Mouse (Mus musculus) stomach, embryonic 14.5 days (tissue): Measurements from ENCODE around the gene Higd1c. TPM values are rescaled to one million over a fixed set of nuclear protein-coding genes. Genes with fewer than 3 reads are reported as not detected.
"Not testable (repeated sequence)": the region's sequence is repeated elsewhere in the genome, so short reads cannot be mapped to it uniquely, and the experiment has no call there.

Experiments used
- ATAC-seq: fragments of 200-750 bp; cut with Nextera tagmentation; 2 replicates; pipeline ENCODE4 v1.8.0; 2017; ENCODE audit warnings: low read depth, moderate TSS enrichment; ENCODE audit not compliant: insufficient number of reproducible peaks, insufficient read depth, low FRiP score
- H3K27ac ChIP-seq: fragments of 300-500 bp; sonication (generic); 2 replicates; pipeline ENCODE4 v1.5.1; 2014; ENCODE audit warnings: mild to moderate bottlenecking, low read length, moderate library complexity, mixed read lengths
- H3K27me3 ChIP-seq: fragments of 300-500 bp; sonication (generic); 2 replicates; pipeline ENCODE4 v1.6.1; 2014; ENCODE audit warnings: low read length, control low read depth, mixed read lengths; ENCODE audit not compliant: control insufficient read depth, insufficient read depth
- H3K36me3 ChIP-seq: fragments of 300-500 bp; sonication (generic); 2 replicates; pipeline ENCODE4 v1.6.1; 2014; ENCODE audit warnings: mild to moderate bottlenecking, control low read depth, low read length, moderate library complexity, mixed read lengths; ENCODE audit not compliant: control insufficient read depth, insufficient read depth
- H3K4me1 ChIP-seq: fragments of 300-500 bp; sonication (generic); 2 replicates; pipeline ENCODE4 v1.6.1; 2014; ENCODE audit warnings: low read length, control low read depth, mixed read lengths; ENCODE audit not compliant: control insufficient read depth, insufficient read depth
- H3K4me2 ChIP-seq: fragments of 300-500 bp; sonication (generic); replicated peaks from 2 replicates; pipeline ENCODE4 v1.6.1; 2014; ENCODE audit warnings: low read depth, low read length, control low read depth
- H3K4me3 ChIP-seq: fragments of 300-500 bp; sonication (generic); 2 replicates; pipeline ENCODE4 v1.5.1; 2014; ENCODE audit warnings: low read depth, low read length, control low read depth
- H3K9ac ChIP-seq: fragments of 300-500 bp; sonication (generic); replicated peaks from 2 replicates; pipeline ENCODE4 v1.6.1; 2014; ENCODE audit warnings: low read depth, mild to moderate bottlenecking, control low read depth, low read length, moderate library complexity, mixed read lengths
- H3K9me3 ChIP-seq: fragments of 300-500 bp; sonication (generic); 2 replicates; pipeline ENCODE4 v1.6.1; 2016; ENCODE audit warnings: low read depth, low read length, control low read depth; ENCODE audit not compliant: control insufficient read depth
- WGBS: fragments of 180-500 bp; shearing (Covaris S2); extraction: QIAGEN DNeasy Blood & Tissue Kit; methylation state at CpG from one replicate; pipeline ENCODE4 v1.1.7; 2014; 5-methylcytosine and 5-hydroxymethylcytosine counted together
- polyA plus RNA-seq: library from polyadenylated mRNA; unstranded; fragments of >200 nt; fragmentation: Nextera tagmentation; extraction: Ambion mirVana; gene quantifications from 2 replicates; pipeline ENCODE4 v1.2.1, GENCODE M21; 2014

Higd1c gene
- polyA plus RNA-seq, 1 experiment from 2014 or later, result not detected

DNA sequence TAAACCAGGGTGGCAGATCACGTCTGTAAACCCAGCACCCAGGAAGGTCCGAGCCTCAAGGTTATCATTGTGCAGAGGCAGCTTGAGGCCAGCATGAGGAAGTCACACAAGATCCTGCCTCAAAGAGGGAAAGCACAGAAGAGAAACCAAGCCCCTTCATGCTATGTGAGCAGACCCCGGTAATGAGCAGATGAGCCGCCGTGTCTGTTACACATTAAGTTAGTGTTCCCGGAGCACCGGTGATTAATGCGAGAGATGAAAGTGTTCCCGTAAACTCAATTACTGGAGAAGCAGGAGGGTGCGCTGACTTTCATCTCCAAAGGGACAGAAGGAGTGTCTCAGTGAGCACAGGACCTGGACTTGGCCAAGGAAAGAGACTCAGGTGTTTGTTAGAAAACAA lies 35.0 kb upstream of the Higd1c start:
- H3K9me3 ChIP-seq, H3K4me3 ChIP-seq, H3K36me3 ChIP-seq, H3K4me2 ChIP-seq, H3K4me1 ChIP-seq, H3K27me3 ChIP-seq, H3K27ac ChIP-seq, H3K9ac ChIP-seq, ATAC-seq: not testable (repeated sequence)
- 64% methylated on average over 10 of the region's 10 CpGs for WGBS

DNA sequence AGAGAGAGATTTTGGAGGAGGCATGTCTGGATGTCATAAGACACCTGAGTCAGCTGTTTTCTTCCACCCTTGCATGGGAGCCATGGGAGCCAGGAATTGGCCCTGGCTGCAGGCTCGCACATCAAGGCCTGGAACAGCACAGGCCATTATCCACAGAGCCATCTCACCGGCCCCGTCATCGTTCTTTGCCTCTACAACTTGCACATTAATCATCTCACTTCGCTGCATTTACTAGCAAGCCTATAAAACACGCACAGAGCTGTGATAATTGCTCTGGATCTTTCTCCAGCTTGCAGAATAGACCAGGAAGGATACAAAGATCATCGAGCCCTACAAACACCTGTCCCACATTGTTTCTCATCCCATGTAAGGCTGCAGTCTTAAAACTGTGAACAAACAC lies 33.6 kb upstream of the Higd1c start:
- Histone ChIP-seq H3K4me2 (no peak overlapping the region), H3K36me3 (no peaks in the 10 kb centered on the region), H3K27ac (no peak overlapping the region), H3K9ac (no peak overlapping the region), H3K4me1 (no peaks in the 10 kb centered on the region), H3K9me3 (no peaks in the 10 kb centered on the region), H3K27me3 (no peaks in the 10 kb centered on the region), H3K4me3 (no peak overlapping the region)
- 56% methylated on average over 7 of the region's 7 CpGs for WGBS
- no peak for ATAC-seq

DNA sequence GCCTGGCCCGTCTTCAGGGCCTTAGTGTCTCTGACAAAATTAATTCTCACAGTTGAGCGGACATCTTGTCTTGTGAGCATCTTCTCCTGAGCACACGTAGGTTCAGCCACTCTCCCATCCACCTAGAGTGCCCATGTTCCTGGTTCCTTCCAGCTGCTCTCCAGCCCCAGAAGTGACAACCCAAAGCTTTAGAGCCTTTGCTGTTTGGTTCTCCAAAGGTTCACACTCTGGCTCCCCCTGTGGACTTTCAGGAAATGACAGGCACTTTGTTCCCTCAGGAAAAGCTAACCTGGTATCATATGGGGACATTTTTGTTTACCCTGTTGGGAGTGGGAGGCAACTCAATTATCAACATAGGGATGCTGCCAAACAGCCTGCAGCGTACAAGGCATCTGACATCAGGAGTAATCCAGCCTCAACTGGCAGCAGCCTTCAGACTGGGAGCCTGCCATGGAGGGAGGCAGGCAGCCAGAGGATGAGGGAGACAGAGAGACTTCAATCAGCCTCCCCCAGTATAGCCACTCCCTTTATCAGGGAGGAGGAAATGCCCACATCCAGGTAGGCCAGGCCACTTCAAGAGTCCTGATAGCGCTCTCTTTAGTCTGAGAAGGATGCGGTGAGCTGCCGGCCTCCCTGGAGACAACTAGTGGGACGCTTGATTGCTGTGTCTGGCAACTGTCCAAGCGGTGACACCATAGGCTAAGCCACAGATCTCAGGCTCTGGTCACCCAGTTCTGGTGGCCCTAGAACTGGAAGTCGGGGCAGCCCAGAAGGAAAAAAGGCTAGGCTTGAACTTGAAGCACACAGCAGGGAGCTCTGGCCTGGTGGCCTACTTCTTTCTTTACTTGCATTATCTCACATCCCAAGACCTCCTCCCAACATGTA lies 32.0 kb upstream of the Higd1c start:
- H3K4me1 ChIP-seq, ATAC-seq, H3K27me3 ChIP-seq, H3K9me3 ChIP-seq, H3K4me2 ChIP-seq, H3K27ac ChIP-seq, H3K4me3 ChIP-seq, H3K36me3 ChIP-seq, H3K9ac ChIP-seq: not testable (repeated sequence)
- WGBS, result 36% methylated on average over 1 of the region's 10 CpGs

DNA sequence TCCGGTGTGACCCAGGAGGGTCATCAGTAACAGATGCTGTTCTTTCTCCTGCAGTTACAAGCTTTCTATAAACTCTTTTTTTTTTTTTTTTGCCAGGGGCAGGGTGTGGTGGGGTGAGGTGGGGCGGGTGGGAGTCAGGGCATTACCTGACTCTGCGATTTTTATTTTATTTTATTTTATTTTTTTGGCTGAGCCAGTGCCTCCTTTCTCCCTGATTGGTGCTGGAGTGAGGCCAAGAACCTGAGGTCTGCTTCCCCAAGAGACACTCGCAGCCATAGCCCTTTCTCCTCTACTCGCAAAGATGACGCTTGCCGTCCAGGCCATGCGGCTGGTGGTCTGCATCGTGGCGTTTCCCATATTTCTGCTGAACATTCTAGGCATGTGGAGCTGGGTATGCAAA lies 29.7 kb upstream of the Higd1c start, which contains the start of gene Mettl7a3:
TSS of gene Mettl7a3 (plus strand) at position 301 of the 400 bp plus-strand sequence.
- H3K9ac ChIP-seq, result no peak within 1 kb of the TSS
- ATAC-seq, result no peak
- H3K4me1 ChIP-seq, result no peaks in the 10 kb centered on the region
- H3K4me2 ChIP-seq, result no peak within 1 kb of the TSS
- 75% methylated on average over 10 of the region's 10 CpGs for WGBS
- H3K27me3 ChIP-seq, result no peaks in the 10 kb centered on the region
- H3K27ac ChIP-seq, result no peak within 1 kb of the TSS
- H3K9me3 ChIP-seq, result no peaks in the 10 kb centered on the region
- no peaks in the 10 kb centered on the region for H3K36me3 ChIP-seq
- H3K4me3 ChIP-seq, result no peak within 1 kb of the TSS

DNA sequence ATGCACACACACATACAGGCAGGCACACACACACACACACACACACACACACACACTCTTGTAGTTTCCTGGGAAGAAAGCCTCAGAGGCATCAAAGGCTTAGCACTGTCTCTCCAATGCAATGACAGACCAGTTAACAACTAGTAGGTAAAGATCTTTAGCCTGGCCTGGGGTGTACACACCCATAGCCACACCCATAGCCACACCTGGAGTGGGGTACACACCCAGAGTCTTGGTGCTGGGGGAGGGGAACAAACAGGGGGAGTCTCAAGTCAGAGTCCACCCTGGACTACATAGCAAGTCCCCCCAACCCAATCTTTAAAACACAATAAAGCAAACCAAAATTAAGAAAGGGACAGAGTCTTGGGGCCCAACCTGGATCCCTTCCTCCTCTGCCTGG lies 27.0 kb upstream of the Higd1c start:
- 0 out of 2 replicates have a peak, but pooled peaks have one; percentile 28 for ATAC-seq
- not testable (repeated sequence) for H3K4me3 ChIP-seq, H3K4me2 ChIP-seq, H3K9me3 ChIP-seq, H3K4me1 ChIP-seq, H3K36me3 ChIP-seq, H3K27ac ChIP-seq, H3K27me3 ChIP-seq, H3K9ac ChIP-seq

DNA sequence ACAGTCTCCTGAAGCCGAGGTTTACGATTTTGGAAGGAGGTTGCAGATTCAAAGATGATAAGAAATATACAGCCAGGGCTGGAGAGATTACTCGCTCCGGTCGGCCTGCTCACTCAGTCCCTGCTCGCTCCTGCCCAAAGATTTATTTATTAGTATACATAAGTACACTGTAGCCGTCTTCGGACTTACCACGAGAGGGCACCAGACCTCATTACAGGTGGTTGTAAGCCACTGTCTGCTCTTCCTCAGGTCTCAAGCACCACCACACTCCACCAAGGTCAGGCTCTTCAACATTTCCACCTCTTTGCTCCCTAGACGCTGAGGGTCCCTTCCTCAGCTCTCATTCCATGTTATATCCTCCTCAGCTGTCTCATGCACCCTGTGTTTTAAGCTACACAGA lies 26.5 kb upstream of the Higd1c start:
- H3K27me3 ChIP-seq, H3K4me3 ChIP-seq, H3K27ac ChIP-seq, H3K9ac ChIP-seq, H3K4me1 ChIP-seq, H3K4me2 ChIP-seq, H3K9me3 ChIP-seq, H3K36me3 ChIP-seq: not testable (repeated sequence)
- peak; percentile 56; the same call in 1 of the 2 replicates for ATAC-seq
- 27% methylated on average over 10 of the region's 10 CpGs for WGBS

DNA sequence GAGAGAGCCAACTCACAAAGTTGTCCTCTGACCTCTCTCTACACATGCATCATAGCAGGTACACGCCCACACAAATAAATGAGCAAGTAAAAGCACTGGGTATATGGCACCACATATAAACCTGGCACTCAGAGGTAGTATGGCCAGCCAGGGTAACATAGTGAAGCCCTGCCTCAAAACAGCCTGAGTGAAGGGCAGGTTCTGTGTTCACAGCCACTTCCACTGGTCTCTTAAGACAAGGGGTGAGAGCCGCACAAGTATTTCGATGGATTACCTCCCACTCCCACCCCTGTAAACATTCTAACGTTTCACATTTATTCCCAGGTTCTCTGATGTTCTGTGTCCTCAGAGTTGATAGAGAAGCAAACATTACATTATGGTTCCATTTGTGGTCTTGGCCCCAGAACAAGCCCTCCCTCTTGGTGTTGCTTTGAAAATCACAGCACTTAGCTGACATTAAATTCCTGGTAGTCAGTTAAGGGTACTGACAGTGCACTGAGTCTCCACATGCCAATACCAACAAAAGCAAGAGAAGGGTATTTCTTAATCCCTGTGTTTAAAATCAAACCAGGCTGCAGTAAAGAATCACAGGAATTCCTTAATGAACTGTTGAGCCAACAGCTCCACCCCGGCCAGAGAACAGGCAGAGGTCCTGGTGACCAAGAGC lies 22.9 kb upstream of the Higd1c start:
- H3K27ac ChIP-seq, H3K4me1 ChIP-seq, H3K9me3 ChIP-seq, H3K4me2 ChIP-seq, H3K4me3 ChIP-seq, H3K9ac ChIP-seq, ATAC-seq, H3K27me3 ChIP-seq, H3K36me3 ChIP-seq: not testable (repeated sequence)
- 37% methylated on average over 4 of the region's 5 CpGs for WGBS

DNA sequence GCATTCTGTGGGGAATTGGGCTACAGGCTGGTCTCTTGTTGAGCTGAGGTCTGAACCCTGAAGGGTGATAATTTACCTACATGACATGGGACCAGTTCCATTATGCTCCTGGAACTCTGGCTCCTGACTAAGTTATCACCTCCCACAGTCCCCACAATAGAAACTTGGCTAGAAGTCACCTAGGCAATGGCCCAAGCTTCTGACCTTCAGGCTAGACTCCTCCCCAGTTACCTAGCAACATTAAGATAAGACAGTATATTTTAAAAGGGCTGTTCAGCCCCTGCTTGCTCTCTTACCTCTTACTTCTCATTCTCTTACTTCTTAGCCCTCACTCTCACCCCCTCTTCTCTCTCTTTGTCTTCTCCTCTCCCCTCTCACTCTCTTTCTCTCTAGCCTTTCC lies 18.9 kb upstream of the Higd1c start:
- Histone ChIP-seq H3K4me3 (no peak overlapping the region), H3K9ac (no peak overlapping the region), H3K27ac (no peak overlapping the region), H3K9me3 (peaks cover 3% of the 10 kb centered on the region; the same call in 1 of the 2 replicates), H3K4me1 (no peaks in the 10 kb centered on the region), H3K27me3 (no peaks in the 10 kb centered on the region), H3K4me2 (no peak overlapping the region), H3K36me3 (no peaks in the 10 kb centered on the region)
- no peak for ATAC-seq
